Mouse (Mus musculus): ENCODE data around the gene Ap1m1.

DNA sequence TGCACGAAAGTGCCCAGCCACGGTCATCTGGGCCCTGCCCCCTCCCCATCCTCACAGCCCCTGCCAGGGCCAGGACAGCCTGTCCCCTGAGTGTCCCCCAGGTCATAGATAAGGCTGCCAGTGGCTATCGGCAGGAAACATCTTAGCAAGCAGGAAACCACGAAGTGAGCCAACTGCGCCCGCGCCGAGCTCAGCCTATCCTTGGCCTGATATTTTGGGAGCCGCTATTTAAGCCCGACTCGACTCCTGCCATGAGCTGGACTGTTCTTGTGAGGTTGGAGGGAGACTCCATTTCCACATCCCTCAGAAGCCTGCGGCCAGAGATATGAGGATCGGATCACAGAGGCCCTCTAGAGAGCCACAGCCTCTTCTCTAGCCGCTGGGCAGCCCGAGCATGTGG, 28.5 kb downstream of the Ap1m1 start:
- TF ChIP-seq CTCF (IDR thresholded peaks at IDR 0.05; ENCODE audit: low read depth) (no peak), EP300 (IDR thresholded peaks at IDR 0.05; ENCODE audit: low read depth) (peak; percentile 95)

Data from liver, postnatal 0 days (tissue).